Mouse (Mus musculus) ES-Bruce4 (cell line): ENCODE data around the gene Emp1. TPM values are rescaled to one million over a fixed set of nuclear protein-coding genes. Genes with fewer than 3 reads are reported as not detected.

Source experiments
- H3K27ac ChIP-seq: 2 replicates; pipeline ENCODE4 v1.5.1; 2012; ENCODE audit warnings: low read length, inconsistent platforms; ENCODE audit not compliant: insufficient read depth
- H3K27me3 ChIP-seq: 2 replicates; pipeline ENCODE4 v1.6.1; 2012; ENCODE audit warnings: mild to moderate bottlenecking, low read length, inconsistent platforms; ENCODE audit not compliant: control insufficient read depth, poor library complexity, insufficient read depth, severe bottlenecking
- H3K36me3 ChIP-seq: 2 replicates; pipeline ENCODE4 v1.6.1; 2012; ENCODE audit warnings: inconsistent platforms, mild to moderate bottlenecking, low read length, moderate library complexity; ENCODE audit not compliant: control insufficient read depth, poor library complexity, insufficient read depth, severe bottlenecking
- H3K4me1 ChIP-seq: one replicate; pipeline ENCODE4 v1.8.1; 2011; ENCODE audit warnings: low read length; ENCODE audit not compliant: control insufficient read depth, insufficient read depth
- H3K4me3 ChIP-seq: 2 replicates; pipeline ENCODE4 v1.5.1; 2011; ENCODE audit warnings: low read depth, mild to moderate bottlenecking, low read length
- H3K9ac ChIP-seq: 2 replicates; pipeline ENCODE4 v1.6.1; 2012; ENCODE audit warnings: low read depth, mild to moderate bottlenecking, inconsistent platforms; ENCODE audit not compliant: poor library complexity, severe bottlenecking
- H3K9me3 ChIP-seq: replicated peaks from 2 replicates; pipeline ENCODE4 v1.6.1; 2012; ENCODE audit warnings: mild to moderate bottlenecking, low read length, inconsistent platforms; ENCODE audit not compliant: control insufficient read depth, poor library complexity, insufficient read depth, severe bottlenecking
- CTCF ChIP-seq: IDR thresholded peaks from one replicate; pipeline ENCODE4 v1.8.1; 2011; ENCODE audit warnings: low read depth, low read length
- EP300 ChIP-seq: IDR thresholded peaks from 2 replicates; pipeline ENCODE4 v1.6.1; 2011; ENCODE audit warnings: low read depth, low read length; ENCODE audit not compliant: insufficient read depth
- POLR2A ChIP-seq: IDR thresholded peaks from one replicate; pipeline ENCODE4 v1.8.1; 2011; ENCODE audit warnings: low read length; ENCODE audit not compliant: insufficient read depth
- polyA plus RNA-seq: library from polyadenylated mRNA; stranded (reverse); fragments of >200 nt; gene quantifications from 2 replicates; pipeline ENCODE4 v1.2.4, GENCODE M21; 2011; ENCODE audit warnings: low read depth; ENCODE audit not compliant: missing spikeins, insufficient read depth, insufficient read length

The Emp1 gene
- polyA plus RNA-seq, 1 experiment, result 38.6 TPM

GRCm38 (mm10) chr6:135368230-135368629 is 5.9 kb downstream of the Emp1 start:
- H3K27ac ChIP-seq, result no peak overlapping the region
- no peaks in the 10 kb centered on the region for H3K4me1 ChIP-seq
- no peaks in the 10 kb centered on the region for H3K9me3 ChIP-seq
- no peak overlapping the region for H3K4me3 ChIP-seq
- H3K9ac ChIP-seq, result no peak overlapping the region
- H3K27me3 ChIP-seq, result no peaks in the 10 kb centered on the region
- TF ChIP-seq EP300 (no peak), POLR2A (no peak), CTCF (no peak)
- H3K36me3 ChIP-seq, result no peaks in the 10 kb centered on the region

- Histone ChIP-seq H3K9me3 (no peaks in the 10 kb centered on the region), H3K4me3 (no peak overlapping the region), H3K9ac (no peak overlapping the region), H3K27me3 (no peaks in the 10 kb centered on the region), H3K27ac (no peak overlapping the region), H3K36me3 (no peaks in the 10 kb centered on the region), H3K4me1 (no peaks in the 10 kb centered on the region)
- TF ChIP-seq CTCF (peak; percentile 21), POLR2A (no peak), EP300 (no peak)
These were observed 7.2 kb downstream of the Emp1 start for GRCm38 (mm10) chr6:135369551-135369968.

- Histone ChIP-seq H3K4me3 (no peak overlapping the region), H3K4me1 (no peaks in the 10 kb centered on the region), H3K27me3 (no peaks in the 10 kb centered on the region), H3K36me3 (no peaks in the 10 kb centered on the region), H3K27ac (no peak overlapping the region), H3K9me3 (no peaks in the 10 kb centered on the region), H3K9ac (no peak overlapping the region)
- TF ChIP-seq EP300 (no peak), CTCF (no peak), POLR2A (no peak)
These were observed 8.6 kb downstream of the Emp1 start for GRCm38 (mm10) chr6:135370954-135371353.

- Histone ChIP-seq H3K27me3 (no peaks in the 10 kb centered on the region), H3K4me3 (no peak overlapping the region), H3K4me1 (no peaks in the 10 kb centered on the region), H3K27ac (no peak overlapping the region), H3K9ac (no peak overlapping the region), H3K36me3 (no peaks in the 10 kb centered on the region), H3K9me3 (no peaks in the 10 kb centered on the region)
- TF ChIP-seq POLR2A (no peak), CTCF (no peak)
These were observed 11.0 kb downstream of the Emp1 start for GRCm38 (mm10) chr6:135373357-135373756.

GRCm38 (mm10) chr6:135375818-135376217 is 13.5 kb downstream of the Emp1 start:
- Histone ChIP-seq H3K4me3 (no peak overlapping the region), H3K9ac (no peak overlapping the region), H3K4me1 (no peaks in the 10 kb centered on the region), H3K36me3 (no peaks in the 10 kb centered on the region), H3K27me3 (no peaks in the 10 kb centered on the region), H3K9me3 (no peaks in the 10 kb centered on the region), H3K27ac (no peak overlapping the region)
- TF ChIP-seq EP300, result no peak
- no peak for TF ChIP-seq CTCF
- no peak for TF ChIP-seq POLR2A

- Histone ChIP-seq H3K27me3 (no peaks in the 10 kb centered on the region), H3K4me1 (no peaks in the 10 kb centered on the region), H3K36me3 (no peaks in the 10 kb centered on the region), H3K4me3 (no peak overlapping the region), H3K9ac (no peak overlapping the region), H3K9me3 (no peaks in the 10 kb centered on the region), H3K27ac (no peak overlapping the region)
- TF ChIP-seq POLR2A, result no peak
- no peak for TF ChIP-seq CTCF
- TF ChIP-seq EP300, result no peak
These were observed 13.9 kb downstream of the Emp1 start for GRCm38 (mm10) chr6:135376248-135376647.
